Mouse (Mus musculus) left cerebral cortex, adult 2 months (tissue): ENCODE results near the gene Ryr1. TPM values are rescaled to one million over a fixed set of nuclear protein-coding genes. Genes with fewer than 3 reads are reported as not detected.
A peak's percentile ranks its signal among the peaks of the same experiment; 100 is the strongest.

ENCODE experiments used
- DNase-seq, 2 experiments: peaks; one replicate each; pipeline ENCODE4 v3.0.0; 2021 to 2022; ENCODE audit warnings: low spot score in 2 of 2, mixed read lengths in 1 of 2; ENCODE audit errors: extremely low spot score in 1 of 2
- H3K27ac ChIP-seq: fragments of 200-600 bp; 2 replicates; pipeline ENCODE4 v1.8.1; 2022
- H3K4me3 ChIP-seq: fragments of 200-600 bp; 2 replicates; pipeline ENCODE4 v1.8.1; 2022
- CTCF ChIP-seq: fragments of 200-600 bp; IDR thresholded peaks from 2 replicates; pipeline ENCODE4 v1.8.1; 2022; ENCODE audit warnings: antibody characterized with exemption, mild to moderate bottlenecking, moderate library complexity
- intact Hi-C: fragments of 180-260 bp; cut with DNase I; formaldehyde crosslinking; loops from one replicate; pipeline ENCODE4 v1.15.1; 2025
- total RNA-seq, 2 experiments: library from RNA; stranded (reverse); gene quantifications; 2 replicates each; pipeline ENCODE4 v1.2.3; 2021

Gene Ryr1
- total RNA-seq, 2 experiments from 2014 or later, result 7.7 to 10.5 TPM

GRCm38 (mm10) chr7:29043674-29044057, 81.3 kb downstream of the Ryr1 start:
- intact Hi-C loops, result no loop called here
- Histone ChIP-seq H3K4me3 (no peak overlapping the region), H3K27ac (no peak overlapping the region)
- TF ChIP-seq CTCF, result no peak
- DNase-seq, result no peak

- no peak for TF ChIP-seq CTCF
- Histone ChIP-seq H3K27ac (no peak overlapping the region), H3K4me3 (no peak overlapping the region)
- intact Hi-C loops, result no loop called here
- DNase-seq, result peak; percentile 28 to 31
Observed at GRCm38 (mm10) chr7:29043016-29043673, 81.8 kb downstream of the Ryr1 start.

GRCm38 (mm10) chr7:29041194-29041593, 83.8 kb downstream of the Ryr1 start:
- intact Hi-C loops, result no loop called here
- H3K27ac ChIP-seq, result no peak overlapping the region
- no peak overlapping the region for H3K4me3 ChIP-seq
- TF ChIP-seq CTCF, result peak; percentile 22
- DNase-seq, result no peak

- TF ChIP-seq CTCF, result no peak
- intact Hi-C loops, result loop anchor here (1.0 to 5.0 kb wide), 3 partner anchors 68 to 263 kb away; no protein-coding TSS in a partner anchor
- Histone ChIP-seq H3K27ac (no peak overlapping the region), H3K4me3 (peak overlapping the region; percentile 34; the same call in 1 of the 2 replicates)
- DNase-seq, result no peak
Observed at GRCm38 (mm10) chr7:29039985-29040661, 84.9 kb downstream of the Ryr1 start.

DNA sequence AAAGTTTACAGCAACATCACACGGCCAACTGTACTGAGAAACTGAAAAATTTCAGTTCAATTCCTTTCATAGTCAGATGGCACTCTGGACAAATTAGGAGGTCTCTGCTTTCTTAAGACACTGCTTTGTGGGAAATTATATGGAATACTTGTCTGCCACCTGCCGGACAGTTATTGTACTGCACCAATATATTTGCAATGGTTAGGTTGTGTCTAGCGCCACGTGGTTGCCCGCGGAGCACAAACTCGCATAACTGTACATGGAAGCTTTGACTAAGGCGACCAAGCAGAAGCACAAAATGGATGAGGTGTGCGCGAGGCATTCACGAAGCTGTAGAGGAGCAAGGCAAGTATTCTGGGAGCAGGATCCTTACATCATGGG, 85.4 kb downstream of the Ryr1 start:
- H3K27ac ChIP-seq, result no peak overlapping the region
- intact Hi-C loops, result loop anchor here (1.0 to 5.0 kb wide), 3 partner anchors 67 to 262 kb away; no protein-coding TSS in a partner anchor
- H3K4me3 ChIP-seq, result peak overlapping the region; percentile 34; the same call in 1 of the 2 replicates
- TF ChIP-seq CTCF, result peak; percentile 86
- DNase-seq, result peak; percentile 85 to 92

GRCm38 (mm10) chr7:29037261-29037660, 87.7 kb downstream of the Ryr1 start:
- intact Hi-C loops, result loop anchor here (5.0 kb wide), 2 partner anchors 240 to 260 kb away; no protein-coding TSS in a partner anchor
- H3K27ac ChIP-seq, result no peak overlapping the region
- TF ChIP-seq CTCF, result peak; percentile 4
- H3K4me3 ChIP-seq, result no peak overlapping the region
- no peak for DNase-seq

GRCm38 (mm10) chr7:29032685-29033084, 92.3 kb downstream of the Ryr1 start:
- no peak overlapping the region for H3K27ac ChIP-seq
- DNase-seq, result no peak
- peak; percentile 38 for TF ChIP-seq CTCF
- intact Hi-C loops, result no loop called here
- no peak overlapping the region for H3K4me3 ChIP-seq

- TF ChIP-seq CTCF, result no peak
- intact Hi-C loops, result no loop called here
- Histone ChIP-seq H3K4me3 (no peak overlapping the region), H3K27ac (no peak overlapping the region)
- DNase-seq, result no peak
Observed at GRCm38 (mm10) chr7:29031641-29032040, 93.3 kb downstream of the Ryr1 start.

- Histone ChIP-seq H3K27ac (no peak overlapping the region), H3K4me3 (no peak overlapping the region)
- no peak for TF ChIP-seq CTCF
- intact Hi-C loops, result no loop called here
- no peak for DNase-seq
Observed at GRCm38 (mm10) chr7:29029690-29030656, 95.0 kb downstream of the Ryr1 start.

DNA sequence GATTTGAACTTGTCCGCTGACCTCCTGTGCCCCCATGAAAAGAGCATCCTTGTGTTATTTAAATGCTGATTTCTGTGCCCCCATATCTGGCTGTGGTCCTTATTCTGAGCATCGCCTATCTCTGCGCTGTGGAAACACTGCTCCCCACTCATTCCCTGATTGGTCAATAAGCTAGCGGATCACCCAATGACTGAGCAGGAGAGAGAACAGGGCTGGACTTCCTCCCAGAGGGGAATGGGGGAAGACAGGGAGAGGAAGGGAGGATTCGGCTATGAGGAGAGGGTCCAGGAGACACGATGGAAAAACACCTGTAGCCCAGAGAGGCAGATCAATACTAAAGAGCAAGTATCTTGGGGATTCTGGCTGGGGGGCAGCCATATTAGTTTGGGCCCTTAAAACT, 96.2 kb downstream of the Ryr1 start:
- intact Hi-C loops, result no loop called here
- TF ChIP-seq CTCF, result no peak
- DNase-seq, result no peak
- no peak overlapping the region for H3K27ac ChIP-seq
- no peak overlapping the region for H3K4me3 ChIP-seq

DNA sequence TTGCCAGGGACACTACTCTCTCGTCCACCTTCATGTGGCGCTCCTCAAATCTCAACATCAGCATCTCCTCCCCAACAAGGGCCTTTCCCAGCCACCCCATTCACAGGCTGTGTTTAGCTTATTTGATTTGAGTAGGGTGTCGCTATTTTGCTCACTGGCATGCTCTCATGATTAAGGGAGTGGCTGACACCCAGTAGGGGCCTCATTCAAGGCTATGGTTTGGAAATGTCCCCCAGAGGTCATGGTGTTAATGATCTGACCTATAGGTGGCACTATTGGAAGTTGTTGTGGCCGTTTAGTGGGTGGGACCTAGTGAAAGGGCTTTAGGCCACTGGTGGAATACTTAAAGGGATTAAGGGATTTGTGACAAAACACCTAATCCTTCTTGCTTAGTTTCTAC, 98.2 kb downstream of the Ryr1 start:
- TF ChIP-seq CTCF, result no peak; the same call in 1 of the 2 replicates
- Histone ChIP-seq H3K4me3 (no peak overlapping the region), H3K27ac (no peak overlapping the region)
- intact Hi-C loops, result no loop called here
- no peak for DNase-seq

- no peak for DNase-seq
- Histone ChIP-seq H3K4me3 (no peak overlapping the region), H3K27ac (no peak overlapping the region)
- no peak for TF ChIP-seq CTCF
- intact Hi-C loops, result no loop called here
Observed at GRCm38 (mm10) chr7:29026195-29026594, 98.8 kb downstream of the Ryr1 start.
